In the genomic region with DNA sequence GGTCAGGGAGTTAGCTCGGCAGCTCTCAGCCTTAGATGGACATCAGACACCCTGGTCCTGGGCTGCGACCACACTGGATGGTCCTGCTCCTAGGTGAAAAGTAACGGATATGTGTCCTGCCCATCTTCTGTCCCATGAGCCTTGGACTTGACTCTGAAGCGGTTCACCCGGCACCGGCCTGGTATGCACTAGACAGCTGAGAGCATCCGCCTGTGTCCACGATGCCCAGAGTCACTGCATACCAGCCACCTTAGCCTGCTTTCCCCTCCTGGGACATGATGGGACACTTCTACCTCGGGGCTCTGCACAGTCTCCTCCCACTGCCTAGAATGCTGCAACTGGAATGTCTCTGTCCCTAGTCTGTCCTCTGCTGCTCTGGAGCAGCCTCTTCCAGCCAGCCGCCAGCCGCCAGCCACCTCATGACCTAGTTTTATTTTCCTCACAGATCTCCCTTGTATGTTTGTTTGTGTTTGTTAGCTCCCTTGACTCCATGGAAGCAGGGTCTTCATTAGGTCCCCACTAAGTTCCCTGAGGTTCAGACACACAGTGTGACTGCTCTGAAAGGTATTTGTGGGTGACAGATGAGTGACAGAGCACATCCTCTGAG, we compare ENCODE assay signal across 21 mouse cellular contexts. TPM values are rescaled to one million over a fixed set of nuclear protein-coding genes. Genes with fewer than 3 reads are reported as not detected.
DNase-seq lines count a peak whose midpoint lies in the region; ATAC-seq and TF ChIP-seq lines count a peak whose summit lies in the region.
"Had no signal": no experiment of that assay in that cellular context is flagged by ENCODE, and none has a peak within 500 bp of the region (broad histone marks: within the 10 kb centered on the region; RNA-seq: fewer than 3 reads in every experiment).

No protein-coding gene starts in this region.

- intact Hi-C loops in gastrocnemius, adult 2 months (cut with DNase I) = no loop called here

- H3K79me2 ChIP-seq in myocyte (ENCODE audit: control insufficient read depth, insufficient read depth) = no peaks in the 10 kb centered on the region

- no peak for DNase-seq in gastrocnemius, adult 2 months
- DNase-seq in gastrocnemius, adult 18-20 months (ENCODE audit: low spot score) = no peak
- peak; percentile 41 for DNase-seq in kidney, postnatal 0 days (ENCODE audit: low spot score)
- DNase-seq in kidney, adult 11 months = no peak
- no peak for DNase-seq in Patski (ENCODE audit: low read depth, low spot score)
- no peak for DNase-seq in urinary bladder, adult 2 months (ENCODE audit: low spot score)
- DNase-seq in left cerebral cortex, adult 18-20 months (ENCODE audit: low spot score in 2 of 2) = no peak
- DNase-seq: adrenal gland, adult 2 months; cerebellum, adult 9-11 months; embryo, embryonic 11 days; gastrocnemius, postnatal 14 days; heart, adult 18-20 months; layer of hippocampus, adult 9-11 months; right cerebral cortex, postnatal 25 days; thymus, postnatal 36 days had no signal

- no peak overlapping the region for H3K9ac ChIP-seq in kidney, postnatal 0 days (ENCODE audit: low read depth, low read length)
- H3K9ac ChIP-seq: heart, embryonic 15.5 days; liver, embryonic 15.5 days; midbrain, embryonic 12.5 days; neural tube, embryonic 13.5 days had no signal

- no peak overlapping the region for H3K4me3 ChIP-seq in gastrocnemius, adult 2 months
- H3K4me3 ChIP-seq in kidney, postnatal 0 days (replicated peaks; ENCODE audit: low read depth, low read length) = no peak overlapping the region
- no peak overlapping the region for H3K4me3 ChIP-seq in myocyte
- H3K4me3 ChIP-seq: heart, embryonic 15.5 days; liver, embryonic 15.5 days; midbrain, embryonic 12.5 days; neural tube, embryonic 13.5 days had no signal

- peak overlapping the region; percentile 85 for H3K27ac ChIP-seq in gastrocnemius, adult 2 months
- H3K27ac ChIP-seq in kidney, postnatal 0 days = no peak overlapping the region
- H3K27ac ChIP-seq: heart, embryonic 15.5 days; liver, embryonic 15.5 days; midbrain, embryonic 12.5 days; neural tube, embryonic 13.5 days had no signal

- no peak for TF ChIP-seq CTCF in gastrocnemius, adult 2 months (IDR thresholded peaks at IDR 0.05)
- no peak for TF ChIP-seq CTCF in kidney, postnatal 0 days (IDR thresholded peaks at IDR 0.05; ENCODE audit: low read depth)
- TF ChIP-seq CTCF in Patski (IDR thresholded peaks at IDR 0.05) = no peak

- no peak overlapping the region for H3K4me2 ChIP-seq in kidney, postnatal 0 days (ENCODE audit: low read length)
- no peak overlapping the region for H3K4me2 ChIP-seq in myocyte (ENCODE audit: low read depth)
- H3K4me2 ChIP-seq: heart, embryonic 15.5 days; liver, embryonic 15.5 days; midbrain, embryonic 12.5 days; neural tube, embryonic 13.5 days had no signal

- H3K9me3 ChIP-seq in kidney, postnatal 0 days (replicated peaks; ENCODE audit: low read length) = no peaks in the 10 kb centered on the region
- H3K9me3 ChIP-seq: heart, embryonic 15.5 days; liver, embryonic 15.5 days; midbrain, embryonic 12.5 days had no signal

- CTCF ChIA-PET in Patski (lab: Charles Lee) = no interaction called here

- in situ Hi-C loops in Patski (cut with MboI; ENCODE audit: low pct_unique_long_range_greater_than_20kb) = no loop called here

- WGBS in kidney, postnatal 0 days = 52% methylated on average over 11 of the region's 11 CpGs

- peak; percentile 29; the same call in 1 of the 2 replicates for ATAC-seq in kidney, postnatal 0 days (replicated peaks; ENCODE audit: low FRiP score, low read depth)
- peak; percentile 27 for ATAC-seq in Patski

- POLR2A ChIA-PET in Patski (lab: Charles Lee) = interaction anchor here (0.6 kb wide), 1 partner anchor 9 kb away, joined by 3 read pairs; no protein-coding TSS in a partner anchor

- H3K36me3 ChIP-seq in kidney, postnatal 0 days (ENCODE audit: insufficient read depth, low read length) = no peaks in the 10 kb centered on the region
- no peaks in the 10 kb centered on the region for H3K36me3 ChIP-seq in myocyte (ENCODE audit: control insufficient read depth, insufficient read depth)
- H3K36me3 ChIP-seq: heart, embryonic 15.5 days; liver, embryonic 15.5 days; midbrain, embryonic 12.5 days; neural tube, embryonic 13.5 days had no signal

- H3K27me3 ChIP-seq in kidney, postnatal 0 days (ENCODE audit: insufficient read depth, low read length) = no peaks in the 10 kb centered on the region
- H3K27me3 ChIP-seq in Patski (no peaks in the 10 kb centered on the region), myocyte (ENCODE audit: control insufficient read depth, insufficient read depth, insufficient read length) (no peaks in the 10 kb centered on the region)
- H3K27me3 ChIP-seq: liver, embryonic 15.5 days; midbrain, embryonic 12.5 days; neural tube, embryonic 13.5 days had no signal

- no peak for TF ChIP-seq POLR2A in myocyte (IDR thresholded peaks at IDR 0.05; ENCODE audit: insufficient read length, low read depth)

- H3ac ChIP-seq in myocyte (ENCODE audit: control insufficient read depth, insufficient read length) = no peak overlapping the region

- H3K4me1 ChIP-seq in kidney, postnatal 0 days (replicated peaks; ENCODE audit: insufficient read depth, low read length) = no peaks in the 10 kb centered on the region

TF ChIP-seq in myocyte, 11 proteins besides CTCF, POLR2A, EP300 and RAD21:
- TF ChIP-seq E2F4 (IDR thresholded peaks at IDR 0.05; ENCODE audit: insufficient read depth) (no peak), MYOG (IDR thresholded peaks at IDR 0.05; ENCODE audit: control insufficient read depth in 1 of 3, insufficient read depth in 1 of 3, insufficient read length in 2 of 3, low read depth in 2 of 3) (peak; percentile 18 to 75 (median 68)), MYOD1 (IDR thresholded peaks at IDR 0.05; ENCODE audit: control insufficient read depth in 1 of 3, insufficient read length in 2 of 3, low read depth in 2 of 3) (peak in 1 of 3 experiments; percentile 55)
TF ChIP-seq in myocyte: peak in this region for 2.

RNA-seq across cellular contexts. Expression of a gene that starts 47.2 kb away (rescaled TPM):
- 10 to 100 TPM in 1 of 2 experiments, 1 to 10 TPM in 1; 9.5 to 19.6 TPM for total RNA-seq in gastrocnemius, adult 2 months (2021)
- total RNA-seq in gastrocnemius, adult 18-20 months (2021) = 10 to 100 TPM; 11.2 to 13.1 TPM
- polyA plus RNA-seq in kidney, postnatal 0 days (2015; fragmentation: Nextera tagmentation; extraction: Ambion mirVana) = 12.2 and 12.7 TPM in 2 replicates
- polyA plus RNA-seq in Patski (2021) = 1.1 TPM
- 0.07 TPM for polyA plus RNA-seq in myocyte (2012; fragmentation: generic; extraction: Trizol)
- 152 and 193 TPM in 2 replicates for polyA plus RNA-seq in urinary bladder, adult 2 months (2012; rRNA removed)
- 1 to 10 TPM; 2.1 to 2.7 TPM for total RNA-seq in left cerebral cortex, adult 18-20 months (2021)
- total RNA-seq: CH12.LX had no signal

Comparison
In these comparisons a context has a peak if more than half of its experiments do, and no peak if none do; other contexts are left out.
1. RNA of a gene that starts 47.2 kb away (polyA plus RNA-seq): 152 to 193 TPM in urinary bladder, adult 2 months; 12.2 to 12.7 TPM in kidney, postnatal 0 days, 1.1 TPM in Patski (single experiment) and 0.07 TPM in myocyte (single experiment); every median in the first group is over 10 times any median in the second.